Mouse (Mus musculus) MEL (cell line): ENCODE measurements around the gene Rpl38. TPM values are rescaled to one million over a fixed set of nuclear protein-coding genes. Genes with fewer than 3 reads are reported as not detected.

ENCODE experiments used
- DNase-seq: peaks from one replicate; pipeline ENCODE4 v3.0.0; 2011; ENCODE audit warnings: low read depth, low spot score
- H3K27ac ChIP-seq: 2 replicates; pipeline ENCODE4 v1.5.1; 2012; ENCODE audit warnings: low read depth, mild to moderate bottlenecking, control low read depth, low read length, moderate library complexity; ENCODE audit not compliant: control insufficient read depth
- H3K27me3 ChIP-seq, 2 experiments: fragments of 150-350 bp in 1 of 2; sonication (generic) in 1 of 2; 2 replicates each; pipeline ENCODE4 v1.6.1; 2012; ENCODE audit warnings: low read length in 2 of 2, mild to moderate bottlenecking in 2 of 2, improper control_type of control experiment in 1 of 2, moderate library complexity in 1 of 2; ENCODE audit not compliant: insufficient read depth in 2 of 2, control insufficient read depth in 1 of 2
- H3K36me3 ChIP-seq, 2 experiments: 2 replicates each; pipeline ENCODE4 v1.6.1; 2012 to 2014; ENCODE audit warnings: low read length in 2 of 2, improper control_type of control experiment in 1 of 2, inconsistent platforms in 1 of 2, mild to moderate bottlenecking in 1 of 2; ENCODE audit not compliant: insufficient read depth in 2 of 2, control insufficient read depth in 1 of 2
- H3K4me1 ChIP-seq, 2 experiments: fragments of 150-350 bp in 1 of 2; sonication (generic) in 1 of 2; 2 replicates each; pipeline ENCODE4 v1.6.1; 2012; ENCODE audit warnings: low read length in 2 of 2, improper control_type of control experiment in 1 of 2, mild to moderate bottlenecking in 1 of 2; ENCODE audit not compliant: insufficient read depth in 2 of 2, control insufficient read depth in 1 of 2
- H3K4me3 ChIP-seq, 2 experiments: fragments of 150-350 bp in 1 of 2; sonication (generic) in 1 of 2; 2 replicates each; pipeline ENCODE4 v1.5.1; 2012; ENCODE audit warnings: low read depth in 2 of 2, low read length in 2 of 2, mild to moderate bottlenecking in 2 of 2, moderate library complexity in 2 of 2, control low read depth in 1 of 2, improper control_type of control experiment in 1 of 2; ENCODE audit not compliant: control insufficient read depth in 1 of 2, insufficient read depth in 1 of 2
- H3K79me2 ChIP-seq: 2 replicates; pipeline ENCODE4 v1.6.1; 2012; ENCODE audit warnings: mild to moderate bottlenecking, low read length, moderate library complexity; ENCODE audit not compliant: control insufficient read depth, poor library complexity, insufficient read depth
- H3K9ac ChIP-seq: 2 replicates; pipeline ENCODE4 v1.6.1; 2012; ENCODE audit warnings: low read depth, mild to moderate bottlenecking, control low read depth, low read length, moderate library complexity; ENCODE audit not compliant: control insufficient read depth, poor library complexity, severe bottlenecking
- H3K9me3 ChIP-seq: fragments of 150-350 bp; sonication (generic); replicated peaks from 2 replicates; pipeline ENCODE4 v1.6.1; 2012; ENCODE audit warnings: mild to moderate bottlenecking, low read length, improper control_type of control experiment, moderate library complexity; ENCODE audit not compliant: insufficient read depth
- BHLHE40 ChIP-seq: IDR thresholded peaks from 2 replicates; pipeline ENCODE4 v1.6.1; 2012; ENCODE audit warnings: low read depth, mild to moderate bottlenecking, inconsistent platforms, low read length, improper control_type of control experiment, borderline replicate concordance
- CHD1 ChIP-seq: IDR thresholded peaks from 2 replicates; pipeline ENCODE4 v1.6.1; 2012; ENCODE audit warnings: low read depth, mild to moderate bottlenecking, inconsistent platforms, low read length, improper control_type of control experiment
- CTCF ChIP-seq, 3 experiments: IDR thresholded peaks in 2 of 3; conservative IDR thresholded peaks in 1 of 3; 2 replicates each; pipeline ENCODE4 v1.5.1; 2011 to 2012; ENCODE audit warnings: low read length in 3 of 3, low read depth in 2 of 3, mild to moderate bottlenecking in 2 of 3, improper control_type of control experiment in 1 of 3, inconsistent platforms in 1 of 3, mixed read lengths in 1 of 3, moderate library complexity in 1 of 3; ENCODE audit not compliant: control insufficient read depth in 1 of 3, insufficient read depth in 1 of 3, poor library complexity in 1 of 3, severe bottlenecking in 1 of 3
- EP300 ChIP-seq, 2 experiments: IDR thresholded peaks; 2 replicates each; pipeline ENCODE4 v1.6.1; 2011; ENCODE audit warnings: improper control_type of control experiment in 2 of 2, low read length in 2 of 2, low read depth in 1 of 2, mild to moderate bottlenecking in 1 of 2
- GABPA ChIP-seq: IDR thresholded peaks from 2 replicates; pipeline ENCODE4 v1.6.1; 2012; ENCODE audit warnings: low read depth, mild to moderate bottlenecking, inconsistent platforms, low read length, improper control_type of control experiment, moderate library complexity
- HCFC1 ChIP-seq: IDR thresholded peaks from 2 replicates; pipeline ENCODE4 v1.6.1; 2012; ENCODE audit warnings: low read depth, mild to moderate bottlenecking, inconsistent platforms, low read length, improper control_type of control experiment, moderate library complexity
- MAZ ChIP-seq: IDR thresholded peaks from 2 replicates; pipeline ENCODE4 v1.6.1; 2012; ENCODE audit warnings: low read depth, mild to moderate bottlenecking, inconsistent platforms, low read length, improper control_type of control experiment
- MXI1 ChIP-seq: IDR thresholded peaks from 2 replicates; pipeline ENCODE4 v1.6.1; 2011; ENCODE audit warnings: mild to moderate bottlenecking, low read depth, low read length, improper control_type of control experiment
- MYB ChIP-seq: IDR thresholded peaks from 2 replicates; pipeline ENCODE4 v1.6.1; 2011; ENCODE audit warnings: mild to moderate bottlenecking, low read depth, low read length, improper control_type of control experiment
- MYC ChIP-seq: IDR thresholded peaks from 2 replicates; pipeline ENCODE4 v1.6.1; 2011; ENCODE audit warnings: low read depth, mild to moderate bottlenecking, low read length, improper control_type of control experiment, moderate library complexity
- NRF1 ChIP-seq: IDR thresholded peaks from 2 replicates; pipeline ENCODE4 v1.6.1; 2014; ENCODE audit warnings: low read depth, mild to moderate bottlenecking, inconsistent platforms, low read length, improper control_type of control experiment, moderate library complexity; ENCODE audit not compliant: poor library complexity, insufficient read depth, severe bottlenecking
- POLR2A ChIP-seq, 2 experiments: IDR thresholded peaks; 2 replicates each; pipeline ENCODE4 v1.6.1; 2011 to 2012; ENCODE audit warnings: low read length in 2 of 2, mild to moderate bottlenecking in 2 of 2, control low read depth in 1 of 2, improper control_type of control experiment in 1 of 2, low read depth in 1 of 2, moderate library complexity in 1 of 2; ENCODE audit not compliant: control insufficient read depth in 1 of 2, insufficient read depth in 1 of 2, poor library complexity in 1 of 2
- POLR2AphosphoS5 ChIP-seq: IDR thresholded peaks from 2 replicates; pipeline ENCODE4 v1.6.1; 2012; ENCODE audit warnings: low read depth, borderline replicate concordance, mild to moderate bottlenecking, inconsistent platforms, low read length, moderate library complexity, mixed read lengths
- RAD21 ChIP-seq: IDR thresholded peaks from 2 replicates; pipeline ENCODE4 v1.6.1; 2011; ENCODE audit warnings: mild to moderate bottlenecking, low read depth, low read length, improper control_type of control experiment
- RCOR1 ChIP-seq: IDR thresholded peaks from 2 replicates; pipeline ENCODE4 v1.6.1; 2012; ENCODE audit warnings: low read depth, mild to moderate bottlenecking, inconsistent platforms, low read length, improper control_type of control experiment
- SMC3 ChIP-seq: IDR thresholded peaks from 2 replicates; pipeline ENCODE4 v1.6.1; 2011; ENCODE audit warnings: low read depth, low read length, improper control_type of control experiment
- TCF12 ChIP-seq: IDR thresholded peaks from 2 replicates; pipeline ENCODE4 v1.6.1; 2014; ENCODE audit warnings: low read depth, mild to moderate bottlenecking, inconsistent platforms, low read length, improper control_type of control experiment, moderate library complexity
- USF1 ChIP-seq: IDR thresholded peaks from 2 replicates; pipeline ENCODE4 v1.6.1; 2014; ENCODE audit warnings: low read depth, mild to moderate bottlenecking, inconsistent platforms, low read length, improper control_type of control experiment, moderate library complexity
- ZC3H11A ChIP-seq: IDR thresholded peaks from 2 replicates; pipeline ENCODE4 v1.6.1; 2012; ENCODE audit warnings: low read depth, mild to moderate bottlenecking, inconsistent platforms, low read length, improper control_type of control experiment
- ZKSCAN1 ChIP-seq: IDR thresholded peaks from 2 replicates; pipeline ENCODE4 v1.6.1; 2012; ENCODE audit warnings: low read depth, mild to moderate bottlenecking, inconsistent platforms, low read length, improper control_type of control experiment, moderate library complexity
- ZNF384 ChIP-seq: IDR thresholded peaks from 2 replicates; pipeline ENCODE4 v1.6.1; 2012; ENCODE audit warnings: low read depth, mild to moderate bottlenecking, inconsistent platforms, low read length, improper control_type of control experiment
- polyA plus RNA-seq, 2 experiments: library from polyadenylated mRNA; stranded (reverse) in 1 of 2; unstranded in 1 of 2; fragments of >175 nt in 1 of 2; fragments of >200 nt in 1 of 2; gene quantifications; 2 replicates each; pipeline versions ENCODE4 v1.2.1 to v1.2.4; 2012; ENCODE audit warnings: low replicate concordance in 2 of 2, low read depth in 1 of 2; ENCODE audit not compliant: insufficient read length in 2 of 2, insufficient read depth in 1 of 2, missing spikeins in 1 of 2
- total RNA-seq: library from RNA; depleted of rRNA; stranded (reverse); fragments of 300-350 nt; gene quantifications from 2 replicates; pipeline ENCODE4 v1.2.3, GENCODE M21; 2012

Rpl38 gene
- total and polyA plus RNA-seq, 3 experiments = 851 to 5,142 (median 1,236) TPM

DNA sequence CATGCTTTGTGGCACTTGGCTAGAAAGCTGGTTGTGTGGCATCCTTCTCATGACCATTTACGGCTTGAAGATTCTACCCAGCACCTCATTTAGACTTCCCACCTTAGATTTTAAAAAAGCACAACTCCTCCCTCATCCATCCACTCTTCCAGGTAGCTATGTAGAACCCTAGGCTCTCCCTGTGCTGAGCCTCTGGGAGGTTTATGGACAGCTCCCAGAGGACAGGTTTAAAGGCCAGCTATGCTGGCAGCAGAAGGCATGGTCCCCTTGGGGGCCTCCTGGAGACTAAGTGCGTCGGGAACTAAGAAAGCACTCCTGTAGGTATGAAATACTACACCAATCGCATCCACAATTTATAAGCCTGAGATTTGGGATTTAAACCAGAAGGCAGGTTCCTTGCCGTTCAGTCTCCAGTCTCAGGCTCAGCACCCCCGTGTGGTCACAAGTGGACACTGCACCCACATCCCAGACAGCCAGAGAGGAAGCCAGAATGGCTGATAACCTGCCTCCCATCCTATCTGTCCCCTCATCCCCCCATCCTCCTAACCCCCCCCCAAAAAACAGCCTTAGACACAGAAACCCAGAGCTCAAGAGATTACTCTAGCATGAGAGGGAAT is 5.5 kb upstream of the Rpl38 start:
- H3K79me2 ChIP-seq = no peaks in the 10 kb centered on the region; the same call in 1 of the 2 replicates
- H3K27me3 ChIP-seq = no peaks in the 10 kb centered on the region
- no peak overlapping the region for H3K27ac ChIP-seq
- peaks cover 0 to 3% of the 10 kb centered on the region in 2 experiments; a peak in 2 of 4 replicates for H3K36me3 ChIP-seq
- no peak overlapping the region for H3K4me3 ChIP-seq
- H3K9me3 ChIP-seq = no peaks in the 10 kb centered on the region
- H3K4me1 ChIP-seq = peaks cover 8 to 10% of the 10 kb centered on the region in 2 experiments; a peak in 3 of 4 replicates
- DNase-seq = peak; percentile 76
- TF ChIP-seq MAZ = no peak
- no peak for TF ChIP-seq CHD1
- TF ChIP-seq USF1 = no peak
- no peak for TF ChIP-seq POLR2AphosphoS5
- no peak for TF ChIP-seq MXI1
- TF ChIP-seq RAD21 = peak; percentile 50
- TF ChIP-seq BHLHE40 = 0 out of 2 replicates have a peak, but pooled peaks have one; percentile 27
- TF ChIP-seq GABPA = no peak
- no peak for TF ChIP-seq EP300 (IDR thresholded peaks at IDR 0.05; ENCODE audit: low read depth in 1 of 2, low read length in 2 of 2)
- TF ChIP-seq MYB = no peak
- no peak for TF ChIP-seq TCF12
- no peak for TF ChIP-seq ZNF384
- peak; percentile 44; the same call in 1 of the 2 replicates for TF ChIP-seq ZC3H11A
- no peak for TF ChIP-seq HCFC1
- peak; percentile 79 to 90 (median 82) for TF ChIP-seq CTCF (IDR thresholded peaks at IDR 0.05 in 2 of 3, conservative IDR thresholded peaks at IDR 0.05 in 1 of 3; ENCODE audit: control insufficient read depth in 1 of 3, insufficient read depth in 1 of 3, low read depth in 2 of 3, low read length in 3 of 3, poor library complexity in 1 of 3, severe bottlenecking in 1 of 3)
- no peak for TF ChIP-seq POLR2A (IDR thresholded peaks at IDR 0.05; ENCODE audit: control insufficient read depth in 1 of 2, insufficient read depth in 1 of 2, low read depth in 1 of 2, low read length in 2 of 2, poor library complexity in 1 of 2)
- TF ChIP-seq ZKSCAN1 = no peak
- TF ChIP-seq NRF1 = no peak
- TF ChIP-seq RCOR1 = peak; percentile 43; the same call in 1 of the 2 replicates
- TF ChIP-seq SMC3 = peak; percentile 72
- H3K9ac ChIP-seq = no peak overlapping the region

DNA sequence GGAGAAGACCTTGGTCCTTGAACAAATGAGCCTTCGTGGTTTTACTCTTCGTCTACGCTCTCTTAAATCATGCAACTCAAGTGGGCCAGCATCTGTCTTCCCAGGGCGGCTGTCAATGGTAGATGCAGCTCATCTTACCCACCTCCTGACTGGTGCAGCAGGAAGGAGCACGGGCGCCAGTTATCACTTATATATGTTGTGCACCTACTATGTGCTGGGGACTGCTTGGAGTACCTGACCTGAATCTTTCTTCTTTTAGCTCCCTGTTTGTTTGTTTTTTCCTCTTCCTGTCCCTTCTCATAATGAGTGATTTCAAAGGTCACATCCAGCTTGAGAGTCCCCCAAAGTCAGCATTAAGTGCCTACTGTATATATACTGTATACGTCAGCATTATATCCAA is 4.2 kb upstream of the Rpl38 start:
- Histone ChIP-seq H3K4me3 (no peak overlapping the region), H3K27ac (no peak overlapping the region), H3K36me3 (peaks cover 0 to 3% of the 10 kb centered on the region in 2 experiments; a peak in 2 of 4 replicates), H3K4me1 (peaks cover 8 to 10% of the 10 kb centered on the region in 2 experiments; a peak in 3 of 4 replicates), H3K9me3 (no peaks in the 10 kb centered on the region), H3K9ac (no peak overlapping the region), H3K27me3 (no peaks in the 10 kb centered on the region), H3K79me2 (peaks cover 6% of the 10 kb centered on the region)
- DNase-seq = no peak
- TF ChIP-seq ZKSCAN1 = peak; percentile 84
- no peak for TF ChIP-seq MYC
